Mouse (Mus musculus) lung, postnatal 10 days (tissue): ENCODE measurements around the gene Gm5788.
"Not testable (repeated sequence)": the region's sequence is repeated elsewhere in the genome, so short reads cannot be mapped to it uniquely, and the experiment has no call there.

Experiments
- DNase-seq: peaks from one replicate; pipeline ENCODE4 v3.0.0; 2021

Gm5788 gene

DNA sequence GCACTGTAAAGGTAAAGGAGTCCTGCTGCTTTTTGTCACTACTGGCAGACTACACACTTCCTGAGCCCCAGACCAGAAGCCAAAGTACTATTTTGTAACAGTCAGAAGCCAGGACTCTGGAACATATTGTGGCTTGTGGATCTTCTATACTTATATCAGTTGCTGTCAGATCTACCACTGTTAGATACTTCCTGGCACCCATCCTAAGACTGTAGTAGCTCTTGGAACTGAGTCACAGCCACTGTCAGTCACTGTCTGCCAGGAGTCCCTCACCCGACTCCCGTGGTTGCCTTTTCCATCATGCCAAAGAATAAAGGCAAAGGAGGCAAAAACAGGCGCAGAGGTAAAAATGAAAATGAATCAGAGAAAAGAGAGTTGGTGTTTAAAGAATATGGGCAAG, at the start of gene Gm5788:
Gm5788 (plus strand) TSS at position 301 of the 400 bp plus-strand sequence.
- DNase-seq: not testable (repeated sequence)

DNA sequence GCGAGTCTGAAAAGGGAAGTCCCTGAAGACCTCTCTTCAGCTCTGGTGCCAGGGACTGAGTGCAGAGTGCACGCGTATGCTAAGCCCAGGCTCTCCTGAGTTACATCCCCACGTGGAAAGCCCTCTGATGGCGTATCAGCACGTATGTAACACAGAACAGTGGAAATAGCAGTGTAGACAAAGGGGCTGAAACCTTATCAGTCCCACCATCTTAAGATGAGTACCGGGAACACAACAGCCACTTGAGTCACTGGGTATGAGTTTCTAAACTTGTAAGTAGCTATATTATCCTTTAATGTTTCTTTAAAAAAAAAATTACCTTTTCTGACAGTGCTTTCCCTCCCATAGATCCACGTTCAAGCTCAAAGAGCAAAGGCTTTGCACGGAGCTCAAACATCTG, 45.1 kb upstream of the Gm5788 start:
- DNase-seq: no peak

DNA sequence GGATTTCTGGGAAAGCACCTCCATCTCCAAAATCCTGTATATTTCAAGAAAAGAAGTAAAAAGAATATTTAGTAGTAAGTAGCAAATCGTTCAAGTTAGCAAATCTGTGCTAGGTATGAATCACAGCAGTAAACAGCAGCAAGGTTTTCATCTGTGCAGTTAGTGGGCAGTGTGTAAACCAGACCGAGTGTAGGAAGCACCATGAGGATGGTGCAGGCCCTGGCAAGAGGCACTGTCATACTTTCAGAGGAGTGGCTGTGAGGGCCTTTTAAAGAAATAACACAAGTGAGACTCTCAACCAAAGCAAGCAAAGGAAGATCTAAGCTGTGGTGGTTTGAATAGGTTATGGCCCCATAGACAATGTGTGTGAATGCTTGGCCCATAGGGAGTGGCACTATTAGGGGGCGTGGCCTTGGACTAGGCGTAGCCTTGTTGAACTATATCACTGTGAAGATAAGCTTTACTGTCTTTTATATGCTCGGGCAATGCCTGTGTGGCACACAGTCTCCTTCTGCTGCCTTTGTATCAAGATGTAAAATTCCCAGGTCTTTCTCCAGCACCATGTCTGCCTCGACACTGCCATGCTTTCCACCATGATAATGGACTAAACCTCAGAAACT, 29.7 kb upstream of the Gm5788 start:
- no peak for DNase-seq

DNA sequence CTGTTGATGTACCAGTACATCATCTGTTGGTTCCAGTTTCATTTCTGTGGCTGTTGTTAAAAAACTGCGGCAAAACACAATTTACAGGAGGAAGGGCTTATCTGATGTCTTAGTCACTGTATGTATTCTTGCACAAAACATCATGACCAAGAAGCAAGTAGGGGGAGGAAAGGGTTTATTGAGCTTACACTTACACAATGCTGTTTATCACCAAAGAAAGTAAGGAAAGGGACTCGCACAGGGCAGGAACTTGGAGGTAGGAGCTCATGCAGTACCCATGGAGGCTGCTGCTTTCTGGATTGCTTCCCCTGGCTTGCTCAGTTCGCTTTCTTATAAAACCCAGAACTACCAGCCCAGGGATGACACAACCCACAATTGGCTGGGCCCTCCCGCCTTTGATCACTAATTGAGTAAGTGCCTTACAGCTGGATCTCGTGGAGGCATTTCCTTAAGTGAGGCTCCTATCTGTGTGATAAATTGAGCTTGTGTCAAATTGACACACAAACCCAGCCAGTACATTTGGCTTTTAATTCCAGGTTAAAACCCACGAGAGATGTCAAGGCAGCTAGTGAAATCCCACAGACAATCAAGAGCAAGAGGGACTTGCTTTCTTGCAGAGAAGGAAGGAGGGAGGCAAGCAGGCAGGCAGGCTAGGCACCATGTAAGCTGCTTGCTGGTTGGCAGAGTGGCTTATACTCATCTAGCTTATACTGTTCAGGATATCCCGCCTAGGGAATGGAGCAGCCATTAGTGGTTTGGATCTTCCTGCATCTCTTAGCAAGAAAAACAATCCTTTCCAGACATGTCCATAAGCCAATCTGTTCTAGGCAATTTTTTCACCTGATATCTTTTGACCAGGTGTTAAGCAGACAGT, 24.0 kb upstream of the Gm5788 start:
- DNase-seq: no peak

DNA sequence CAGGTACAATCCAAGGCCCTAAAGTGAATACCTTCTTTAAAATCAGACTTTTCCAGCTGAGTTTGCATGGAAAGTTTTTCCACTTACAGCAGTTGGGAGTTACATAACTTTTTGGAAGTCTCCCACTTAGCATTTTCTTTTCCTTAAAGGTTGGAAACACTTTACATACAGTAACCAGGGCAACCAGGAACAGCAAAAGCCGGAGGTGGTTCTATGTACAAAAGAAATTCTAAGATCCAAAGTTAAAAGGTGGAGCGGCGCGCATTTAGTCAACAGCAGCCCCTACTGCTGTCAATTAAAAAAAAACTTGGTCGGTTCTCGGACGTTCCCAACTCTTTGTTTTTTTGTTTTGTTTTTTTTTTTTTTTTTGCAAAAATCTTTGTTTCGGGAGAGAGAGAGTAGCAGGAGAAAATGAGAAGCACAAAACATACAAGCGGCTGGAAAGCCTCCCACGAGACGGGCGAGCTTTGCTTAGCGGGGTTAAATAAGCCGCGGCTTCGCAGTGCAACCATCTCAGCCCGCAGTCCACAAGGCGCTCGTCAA, 23.0 kb upstream of the Gm5788 start:
- DNase-seq: no peak

DNA sequence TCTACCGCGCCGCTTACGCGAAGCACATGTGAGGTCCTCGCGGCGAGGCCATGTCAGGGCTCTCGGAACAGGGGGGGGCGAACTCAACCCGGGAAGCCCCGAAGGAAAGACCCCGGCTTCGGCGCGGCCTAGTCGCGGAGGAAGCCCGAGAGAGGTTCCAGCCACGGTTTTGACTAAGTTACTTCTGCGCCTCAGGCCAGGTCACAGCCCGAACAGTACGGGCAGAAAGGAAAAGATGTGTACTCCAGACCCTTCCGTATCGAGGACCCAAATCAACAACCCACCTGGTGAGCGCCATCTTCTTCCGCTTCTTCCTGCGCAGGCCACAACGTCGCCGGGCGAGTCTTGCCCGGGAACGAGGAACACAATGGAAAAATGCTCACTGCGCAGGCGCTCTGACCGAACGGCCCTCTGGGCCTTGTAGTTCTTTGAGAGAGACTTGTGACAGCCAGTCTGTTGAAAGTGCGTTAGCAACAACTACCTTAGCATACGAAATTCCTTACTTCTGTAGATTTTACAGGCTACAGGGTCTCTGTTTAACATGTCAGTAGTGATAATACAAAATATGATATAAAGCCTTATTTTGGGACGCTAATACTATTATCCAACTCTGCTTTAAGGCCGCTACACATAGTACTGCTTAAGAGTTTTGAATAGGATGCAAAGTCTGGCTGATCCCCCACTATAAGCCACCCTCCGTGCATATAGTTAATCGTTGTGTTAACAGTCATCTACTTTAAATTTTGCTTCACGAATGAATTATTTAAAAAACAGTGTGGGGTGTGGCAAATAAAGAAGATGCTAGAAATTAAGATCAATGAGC, 22.3 kb upstream of the Gm5788 start, which contains the start of gene Snw1:
Snw1 (minus strand) TSS at position 311 of the 823 bp plus-strand sequence.
- peak; percentile 96 for DNase-seq

DNA sequence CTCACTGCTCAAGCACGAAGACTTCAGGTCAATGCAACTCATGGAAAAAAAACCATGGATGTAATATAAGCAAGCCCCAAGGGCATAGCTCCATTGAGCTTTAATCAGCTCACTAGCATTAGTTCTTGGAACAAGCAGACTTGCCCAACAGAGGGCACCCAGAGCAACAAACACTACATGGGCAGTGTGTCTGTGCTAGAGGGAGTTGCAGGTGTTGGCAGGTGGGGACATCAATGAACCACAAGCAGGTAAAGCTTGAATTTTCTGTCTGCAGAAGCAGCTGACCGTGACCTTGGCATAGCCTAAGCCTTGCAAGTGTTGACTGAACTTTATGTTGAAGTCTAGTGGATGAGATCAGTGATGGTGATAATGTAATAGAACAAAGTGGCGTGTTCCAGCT, 19.8 kb upstream of the Gm5788 start:
- no peak for DNase-seq

DNA sequence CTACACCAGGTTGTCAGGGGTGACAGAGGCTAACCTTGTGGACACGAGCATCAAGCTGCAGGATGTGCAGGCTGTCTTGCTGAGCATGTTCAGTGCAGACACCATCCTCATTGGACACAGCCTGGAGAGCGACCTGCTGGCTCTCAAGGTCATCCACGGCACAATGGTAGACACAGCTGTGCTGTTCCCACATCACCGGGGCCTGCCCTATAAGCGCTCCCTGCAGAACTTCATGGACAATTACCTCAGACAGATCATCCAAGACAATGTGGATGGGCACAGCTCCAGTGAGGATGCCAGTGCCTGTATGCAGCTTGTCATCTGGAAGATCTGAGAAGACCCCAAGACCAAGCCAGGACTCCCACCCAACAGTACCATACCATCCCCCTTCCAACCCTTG, 12.0 kb upstream of the Gm5788 start:
- not testable (repeated sequence) for DNase-seq

DNA sequence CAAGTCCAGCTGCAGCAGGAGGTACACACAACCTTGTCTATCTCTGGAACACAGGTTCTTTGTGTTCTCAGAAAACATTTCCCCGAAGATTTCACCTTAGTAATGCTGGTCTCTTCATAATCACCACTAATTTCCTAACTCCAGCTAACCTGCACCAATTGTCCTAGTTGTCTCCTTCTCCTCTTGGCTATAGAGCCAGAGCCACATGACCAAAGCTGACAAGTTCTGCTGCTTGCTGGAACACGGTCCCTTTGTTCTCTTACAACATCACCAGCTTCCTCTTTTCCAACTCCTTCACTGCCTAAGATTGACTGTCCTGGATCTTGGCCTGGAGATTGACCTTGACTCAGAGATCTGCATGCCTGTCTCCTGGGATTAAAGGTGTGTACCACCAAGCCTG, 5.8 kb upstream of the Gm5788 start:
- DNase-seq: not testable (repeated sequence)

DNA sequence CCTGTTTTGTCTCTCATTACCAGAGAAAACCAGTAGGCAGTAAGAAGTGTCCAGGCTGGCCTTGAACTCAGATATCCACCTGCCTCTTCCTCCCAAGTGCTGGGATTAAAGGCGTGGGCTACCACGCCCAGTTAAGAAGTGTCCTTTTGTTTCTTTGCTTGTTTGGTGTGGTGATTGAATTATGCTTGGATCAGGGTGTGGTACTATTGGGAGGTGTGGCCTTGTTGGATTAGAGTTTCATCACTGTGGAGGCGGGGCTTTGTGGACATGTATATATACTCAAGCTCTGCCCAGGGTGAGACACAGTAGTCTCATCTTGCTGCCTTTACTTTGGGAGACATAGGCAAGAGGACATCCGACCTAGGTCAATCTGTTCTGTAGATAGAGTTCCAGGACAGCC, 19.5 kb downstream of the Gm5788 start, which contains the start of gene Gm8300:
Gm8300 (plus strand) TSS at position 301 of the 400 bp plus-strand sequence.
- DNase-seq: not testable (repeated sequence)

DNA sequence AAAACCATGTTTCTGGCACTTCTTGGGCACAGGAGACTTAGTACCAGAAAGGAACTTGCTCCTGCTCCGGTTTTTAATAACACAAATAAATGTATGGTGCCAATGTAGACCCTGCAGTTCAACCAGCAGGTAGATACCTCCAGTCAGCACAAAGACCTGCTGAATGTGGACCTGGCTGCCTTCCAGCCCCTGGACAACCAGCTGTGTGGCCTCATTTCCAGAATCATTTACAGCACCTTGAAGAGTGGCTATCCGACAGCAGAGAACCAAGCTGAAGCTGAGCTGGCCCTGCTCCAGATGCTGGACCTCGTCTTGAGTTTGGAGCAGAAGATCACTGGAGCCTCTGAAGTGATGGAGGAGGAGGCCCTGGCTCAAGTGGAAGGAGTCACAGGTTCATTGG, 25.1 kb downstream of the Gm5788 start:
- DNase-seq: not testable (repeated sequence)

DNA sequence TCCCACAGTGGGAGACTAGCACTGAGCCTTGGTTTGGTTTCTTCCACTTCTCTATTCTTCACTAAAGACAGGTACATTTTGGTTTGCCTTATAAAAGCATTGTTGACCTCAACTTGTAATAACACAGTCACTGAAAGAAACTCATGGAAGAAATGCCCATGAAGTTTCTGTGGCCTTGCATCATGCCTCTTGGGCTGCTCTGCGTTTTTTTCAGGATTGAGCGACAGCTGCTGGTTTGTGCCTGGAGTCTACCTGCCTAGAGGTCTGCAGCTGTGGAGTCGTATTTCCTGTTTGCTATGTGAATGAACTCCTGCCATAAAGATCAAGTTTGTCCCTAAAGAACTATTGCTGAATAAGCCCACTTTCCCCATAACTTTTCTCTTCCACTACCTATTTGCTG, 49.4 kb downstream of the Gm5788 start:
- no peak for DNase-seq
